Mouse (Mus musculus): ENCODE measurements around the gene Mllt3.

Gene Mllt3

DNA sequence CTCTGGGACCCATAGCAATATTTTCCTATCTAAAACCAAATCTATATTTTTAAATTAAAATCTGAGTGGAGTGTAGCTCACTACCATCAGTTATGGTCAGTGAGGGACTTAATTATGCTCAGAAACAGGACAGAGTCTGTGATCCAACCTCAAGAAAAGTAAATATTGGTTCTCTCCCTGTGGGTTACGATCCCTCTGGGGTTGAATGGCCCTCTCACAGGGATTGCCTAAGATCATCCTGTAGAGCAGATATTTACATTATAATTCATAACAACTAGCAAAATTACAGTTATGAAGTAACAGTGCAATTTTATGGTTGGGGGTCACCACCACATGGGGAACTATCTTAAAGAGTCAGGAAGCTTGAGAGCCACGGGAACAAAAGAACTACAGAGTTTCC, 152.9 kb downstream of the Mllt3 start:
- DNase-seq (ENCODE audit: low spot score): no peak

DNA sequence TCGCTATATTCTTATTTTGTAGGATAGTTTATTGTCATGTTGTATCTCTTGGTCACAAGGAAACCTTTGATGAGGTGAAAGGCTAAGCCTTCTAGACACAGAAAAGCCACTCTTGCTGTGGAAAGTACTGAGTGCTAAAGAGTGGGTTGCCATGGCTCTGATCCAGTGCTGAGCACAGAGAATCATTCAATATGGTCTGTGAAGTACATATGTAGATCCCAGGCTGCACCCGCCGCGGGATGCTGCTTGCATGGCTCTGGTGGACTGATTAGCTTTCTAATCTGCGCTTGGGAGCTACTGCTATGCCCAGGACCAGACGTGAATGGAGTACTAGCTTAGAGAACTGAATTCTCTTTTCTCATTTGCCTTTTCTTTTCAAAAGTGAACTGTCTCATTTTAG, 154.5 kb downstream of the Mllt3 start:
- no peak for DNase-seq (ENCODE audit: low spot score)

DNA sequence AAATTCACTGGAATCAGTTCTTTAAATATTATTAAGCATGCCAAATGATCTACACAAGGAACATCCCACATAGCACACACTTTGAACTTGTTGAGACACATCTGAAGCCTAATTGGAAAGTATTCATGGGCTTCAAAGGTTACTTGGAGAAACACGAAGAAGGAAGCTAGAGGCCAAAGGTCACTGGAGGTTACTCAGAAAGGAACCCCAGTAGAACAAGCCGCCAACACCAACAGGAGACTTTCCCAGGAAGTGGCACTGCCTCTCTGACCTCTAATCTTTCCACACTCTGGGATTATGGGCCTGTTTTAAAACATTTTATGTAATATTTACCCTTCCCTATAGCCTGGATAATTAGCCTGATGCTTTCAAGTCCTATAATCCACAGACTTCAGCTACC, 162.6 kb downstream of the Mllt3 start:
- DNase-seq (ENCODE audit: low spot score): no peak

DNA sequence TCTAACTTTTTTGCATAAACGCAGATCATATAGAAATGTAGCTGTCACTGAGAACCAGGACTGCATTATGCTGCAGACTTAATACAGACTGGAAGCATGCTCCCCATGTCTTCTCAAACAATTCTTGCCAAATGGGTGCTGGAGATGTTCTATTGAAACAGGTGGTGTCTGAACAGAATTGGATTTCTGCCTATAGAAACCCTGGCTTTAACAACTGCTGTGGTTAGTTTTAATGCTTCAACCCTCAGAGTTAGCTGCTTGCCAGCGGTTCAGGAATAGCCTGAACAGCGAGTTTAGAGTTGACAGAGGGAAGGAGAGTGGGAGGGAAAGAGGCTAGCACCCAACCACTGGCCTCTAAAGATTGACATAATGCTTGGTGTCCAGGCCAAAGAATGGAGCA, 166.6 kb downstream of the Mllt3 start:
- no peak for DNase-seq (ENCODE audit: low spot score)

DNA sequence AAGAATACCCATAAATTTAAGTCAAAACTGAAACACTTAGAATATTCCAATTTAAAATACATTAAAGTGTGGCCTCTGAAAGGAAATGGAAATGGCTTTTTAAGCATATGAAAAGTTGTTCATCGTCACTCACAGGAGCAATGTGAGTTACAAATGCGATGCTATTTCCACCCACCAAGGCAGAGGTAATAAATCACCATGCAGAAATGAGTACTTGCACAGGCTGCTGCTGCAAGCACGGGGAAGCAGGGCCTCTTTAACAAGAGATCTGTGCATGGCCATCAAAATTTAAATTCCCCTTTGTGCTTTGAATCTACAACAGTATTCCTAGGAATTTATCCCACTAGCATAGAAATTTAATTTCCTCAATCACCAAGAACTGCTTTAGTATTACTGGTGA, 167.3 kb downstream of the Mllt3 start:
- DNase-seq (ENCODE audit: low spot score): no peak

DNA sequence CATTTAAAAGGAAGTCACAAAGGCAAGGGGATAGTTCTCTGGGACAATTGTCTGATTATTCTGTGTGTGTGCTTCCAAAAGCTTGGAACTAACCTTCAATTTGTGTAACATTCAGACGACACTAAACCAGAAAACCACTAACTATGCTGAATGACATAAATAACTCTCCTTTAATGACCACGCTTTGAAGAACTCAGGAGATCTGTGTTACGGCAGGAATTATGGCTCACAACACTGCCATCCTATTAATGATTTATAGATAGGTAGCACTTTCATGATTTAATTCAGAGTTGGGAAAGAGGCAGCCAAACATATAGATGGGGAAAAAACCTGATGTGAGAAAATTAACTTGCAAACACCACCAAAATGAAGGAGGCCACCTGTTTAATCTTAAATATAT, 168.1 kb downstream of the Mllt3 start:
- DNase-seq (ENCODE audit: low spot score): no peak

DNA sequence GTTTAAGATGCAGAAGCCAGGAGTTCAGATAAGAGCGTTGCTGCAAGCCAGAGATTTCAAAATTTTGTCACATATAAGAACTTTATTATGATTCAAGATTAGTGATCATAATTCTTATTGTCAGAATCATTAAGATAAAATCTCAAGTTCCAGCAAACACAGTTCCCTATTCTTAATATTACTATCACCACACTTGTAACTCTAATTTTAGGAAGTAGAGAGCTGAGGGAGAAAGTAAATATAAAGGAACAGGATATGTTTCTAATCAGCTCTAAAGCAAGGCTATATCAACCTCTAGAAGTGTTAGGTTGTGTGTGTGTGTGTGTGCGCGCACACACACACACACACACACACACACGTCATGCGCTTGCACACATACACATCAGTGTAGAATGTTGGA, 170.0 kb downstream of the Mllt3 start:
- no peak for DNase-seq (ENCODE audit: low spot score)

DNA sequence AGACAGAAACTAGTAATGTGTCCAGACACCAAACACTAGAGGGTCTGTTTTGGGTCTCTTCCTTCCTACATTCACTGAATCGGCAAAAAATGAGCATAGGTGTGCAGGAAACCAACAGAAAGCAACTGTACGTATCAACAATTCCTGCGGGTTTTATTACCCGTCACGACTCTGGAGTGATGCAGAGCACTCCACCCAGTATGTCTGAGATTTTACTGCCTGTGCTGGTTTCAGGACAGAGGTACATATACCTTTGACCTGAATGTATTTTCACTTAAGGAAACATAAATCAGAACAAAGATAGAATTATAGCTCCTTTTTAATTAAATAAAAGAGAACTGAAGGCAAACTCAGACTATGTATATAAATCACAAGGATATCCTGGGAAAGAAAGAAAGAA, 172.4 kb downstream of the Mllt3 start:
- DNase-seq (ENCODE audit: low spot score): no peak

DNA sequence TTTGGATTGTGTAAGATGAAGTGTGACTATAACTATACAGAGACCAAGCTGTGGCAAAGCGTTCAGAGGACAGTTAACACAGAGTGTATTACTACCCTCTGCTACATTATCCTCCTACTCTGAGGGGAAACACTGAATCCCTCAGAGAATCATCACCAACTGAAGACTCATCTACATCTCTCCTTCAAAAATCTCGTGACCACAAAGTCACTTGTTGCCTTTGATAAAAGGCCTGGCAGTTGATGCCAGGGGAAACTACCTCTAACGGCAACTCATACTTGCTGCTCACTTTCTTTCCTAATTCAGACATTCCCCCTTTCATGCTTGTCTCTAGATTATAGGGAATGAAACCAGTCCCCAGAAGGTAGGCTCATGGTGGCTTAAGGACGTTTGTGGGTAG, 174.0 kb downstream of the Mllt3 start:
- DNase-seq (ENCODE audit: low spot score): no peak

DNA sequence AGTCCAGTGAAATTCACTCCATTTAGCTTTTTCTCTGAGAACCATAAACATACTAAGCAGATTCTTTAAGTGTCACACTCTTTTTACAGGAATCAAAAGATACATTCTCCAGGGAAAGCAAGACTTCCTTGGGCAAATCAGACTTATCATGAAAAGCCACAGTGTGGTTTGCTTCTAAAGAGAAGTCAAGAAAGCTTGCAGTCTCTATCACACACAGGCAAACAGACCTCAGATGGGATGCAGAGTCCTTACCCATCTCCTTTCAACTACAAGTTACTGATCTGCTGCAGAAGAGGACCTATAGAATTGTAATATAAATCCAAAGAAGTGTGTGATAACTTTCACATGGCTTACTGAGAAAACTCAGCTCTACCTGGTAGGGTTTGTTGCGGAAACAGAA, 175.2 kb downstream of the Mllt3 start:
- no peak for DNase-seq (ENCODE audit: low spot score)

DNA sequence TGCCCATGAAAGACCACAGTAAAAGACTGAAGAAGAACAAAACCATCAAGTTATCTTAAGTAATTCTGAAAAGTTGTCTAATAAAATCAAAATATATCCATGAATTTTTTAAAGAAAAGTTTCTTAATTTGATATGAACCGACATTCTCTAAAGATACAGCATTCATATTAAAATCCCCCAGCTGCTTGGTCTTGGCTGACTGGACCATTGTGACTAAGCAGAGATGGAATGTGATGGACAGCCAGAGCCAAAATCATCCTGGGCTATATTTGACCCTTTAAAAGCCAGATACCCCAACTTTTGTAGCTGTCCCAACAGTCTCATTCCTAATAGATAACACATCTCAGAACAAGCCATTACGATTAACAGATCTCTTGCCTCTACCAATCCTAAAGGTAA, 180.7 kb downstream of the Mllt3 start:
- no peak for DNase-seq (ENCODE audit: low spot score)

DNA sequence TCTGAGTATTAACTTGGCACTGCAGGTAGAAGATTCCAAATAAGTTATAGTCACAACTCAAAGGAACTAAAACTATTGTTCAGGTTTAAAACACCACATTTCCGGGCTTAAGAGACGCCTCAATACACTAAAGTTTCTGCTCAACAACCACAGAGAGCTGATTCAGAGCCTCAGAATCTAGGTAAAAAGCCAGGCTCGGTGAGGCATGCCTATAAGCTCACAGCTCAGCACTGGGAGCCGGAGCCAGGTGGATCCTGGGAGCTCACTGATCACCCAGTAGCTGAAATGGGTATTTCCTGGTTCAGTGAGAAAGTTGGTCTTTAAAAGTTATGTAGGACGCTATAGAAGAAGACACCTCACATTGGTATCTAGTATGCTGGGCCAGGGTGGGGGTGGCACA, 183.1 kb downstream of the Mllt3 start:
- DNase-seq (ENCODE audit: low spot score): no peak

DNA sequence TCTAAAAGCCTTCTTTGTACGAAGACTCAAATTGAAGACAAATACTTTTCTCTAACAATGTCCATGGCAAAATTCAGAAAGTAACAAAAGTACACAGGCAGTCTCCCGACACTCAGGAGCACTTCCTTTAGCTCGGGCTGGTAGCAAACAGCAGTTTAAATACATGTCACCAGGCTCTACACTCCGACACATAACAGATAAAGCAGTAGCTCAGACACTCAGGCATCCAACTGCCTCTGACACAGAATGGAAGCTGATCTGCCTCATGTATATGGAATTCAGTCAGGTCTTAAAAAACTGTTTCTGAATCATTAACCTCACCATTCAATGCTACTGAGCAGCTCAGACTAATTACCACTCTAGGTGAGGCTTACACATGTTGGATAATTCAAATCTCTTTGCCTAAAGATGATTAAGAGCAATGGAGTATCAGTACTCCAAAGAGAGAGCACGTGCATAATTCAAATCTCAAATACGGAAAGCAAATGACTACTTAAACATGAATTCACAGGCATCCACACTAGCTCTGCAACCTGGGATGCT, 188.4 kb downstream of the Mllt3 start:
- no peak for DNase-seq (ENCODE audit: low spot score)

DNA sequence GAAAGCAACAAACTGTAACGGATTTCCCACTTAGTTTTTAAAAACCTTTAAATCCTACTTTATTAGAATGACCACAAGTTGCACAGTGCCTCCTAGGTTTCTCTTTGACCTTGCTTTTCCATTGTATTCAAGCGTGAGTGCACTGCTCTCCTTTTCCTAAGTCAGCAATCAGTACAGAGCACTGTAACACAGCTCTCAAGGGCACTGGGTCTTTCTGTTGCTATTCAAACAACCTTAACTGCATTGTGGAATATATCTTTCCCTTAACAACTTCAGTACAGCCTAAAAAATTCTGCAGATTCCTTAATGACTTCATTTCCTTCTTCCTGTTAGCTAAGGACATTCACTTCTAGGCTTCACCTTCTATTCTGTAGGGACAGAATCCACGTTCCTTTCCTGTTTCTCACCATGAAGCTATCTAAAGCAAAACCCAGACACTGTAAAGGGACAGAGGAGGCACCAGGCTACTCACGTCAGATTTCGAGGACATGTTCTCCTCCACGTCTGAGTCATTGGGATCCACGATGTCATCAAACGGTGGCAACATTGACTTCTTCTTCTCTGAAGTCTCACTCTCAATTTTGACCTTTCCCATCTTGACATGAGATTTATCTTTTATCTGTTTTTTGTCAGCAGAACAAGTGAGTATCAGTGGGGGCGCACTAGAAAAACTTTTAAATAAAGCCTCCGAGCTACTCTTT, 192.8 kb downstream of the Mllt3 start:
- DNase-seq (ENCODE audit: low spot score): no peak

DNA sequence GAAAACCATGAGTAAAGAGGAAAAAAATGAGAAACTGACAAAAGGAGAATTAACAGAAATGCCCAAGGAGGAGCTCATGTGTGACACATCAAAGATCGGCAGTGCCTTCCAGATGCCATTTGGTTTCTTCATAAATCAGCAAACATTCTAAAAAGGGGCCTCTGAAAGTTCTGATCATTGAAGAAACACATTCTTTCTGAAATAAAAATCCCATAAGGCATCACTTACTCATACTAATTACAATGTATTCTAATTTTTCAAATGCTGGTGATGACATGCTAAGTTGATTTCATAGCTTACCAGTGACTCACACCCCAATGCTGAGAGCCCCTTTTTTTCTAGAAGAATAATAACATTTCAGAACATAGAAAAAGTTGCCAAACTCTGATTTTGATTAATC, 194.4 kb downstream of the Mllt3 start:
- DNase-seq (ENCODE audit: low spot score): no peak

DNA sequence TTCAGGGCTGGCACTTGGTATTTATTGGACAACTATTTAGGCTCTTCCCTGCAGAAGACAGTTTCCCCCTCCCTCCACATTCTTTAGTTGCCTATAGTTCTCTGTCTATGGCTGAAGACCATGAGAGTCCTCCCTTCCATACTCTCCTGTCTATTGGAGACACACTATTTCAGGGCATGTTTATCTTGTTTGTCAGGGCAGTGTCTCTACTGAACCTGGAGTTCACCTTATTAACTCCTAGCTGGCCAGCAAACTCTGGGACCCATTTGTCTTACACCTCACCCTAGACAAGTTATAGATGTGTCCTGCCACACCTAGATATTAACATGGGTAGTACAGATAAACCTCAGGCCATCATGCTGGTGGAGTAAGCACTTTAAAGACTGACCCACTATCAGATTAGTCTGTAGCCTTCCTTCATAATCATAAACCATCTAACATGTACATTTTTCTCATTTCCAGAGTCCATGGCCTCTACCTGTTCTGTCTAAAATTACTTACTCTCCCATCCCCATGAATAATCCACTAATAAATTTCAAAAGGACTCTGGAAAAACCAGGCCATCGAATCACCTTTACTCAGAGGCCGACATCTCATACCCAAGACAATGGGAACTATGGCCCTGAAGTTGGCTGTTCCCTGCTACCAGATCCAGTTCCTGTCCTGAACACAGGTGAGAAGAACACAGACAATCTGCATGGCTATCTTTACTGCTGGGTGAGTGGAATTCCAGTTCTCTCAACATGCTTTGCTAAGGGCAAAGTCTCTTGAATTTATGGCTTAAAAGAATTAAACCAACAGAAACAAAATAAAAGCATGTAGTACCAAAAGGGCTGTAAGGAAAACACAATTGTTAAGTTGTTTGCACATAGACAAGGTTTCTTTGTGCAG, 195.4 kb downstream of the Mllt3 start:
- DNase-seq (ENCODE audit: low spot score): no peak

DNA sequence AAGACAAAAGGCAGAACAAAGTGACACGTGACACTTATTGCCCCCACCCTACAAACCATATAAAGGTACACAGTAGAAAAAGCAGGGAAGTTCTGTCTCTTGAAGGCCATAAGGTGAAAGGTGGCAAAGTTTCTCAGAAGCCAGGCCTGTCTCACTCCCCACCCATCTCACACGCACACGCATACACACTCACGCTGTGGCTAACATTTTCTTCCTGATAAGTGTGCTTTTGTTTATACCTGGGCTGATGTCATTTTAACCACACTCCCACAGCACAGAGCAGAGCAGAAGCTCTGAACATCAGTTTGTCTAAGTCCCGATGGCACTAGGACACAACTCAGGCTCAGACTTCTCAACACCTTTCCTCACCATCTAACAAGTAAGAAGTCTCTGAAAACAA, 196.9 kb downstream of the Mllt3 start:
- DNase-seq (ENCODE audit: low spot score): no peak

DNA sequence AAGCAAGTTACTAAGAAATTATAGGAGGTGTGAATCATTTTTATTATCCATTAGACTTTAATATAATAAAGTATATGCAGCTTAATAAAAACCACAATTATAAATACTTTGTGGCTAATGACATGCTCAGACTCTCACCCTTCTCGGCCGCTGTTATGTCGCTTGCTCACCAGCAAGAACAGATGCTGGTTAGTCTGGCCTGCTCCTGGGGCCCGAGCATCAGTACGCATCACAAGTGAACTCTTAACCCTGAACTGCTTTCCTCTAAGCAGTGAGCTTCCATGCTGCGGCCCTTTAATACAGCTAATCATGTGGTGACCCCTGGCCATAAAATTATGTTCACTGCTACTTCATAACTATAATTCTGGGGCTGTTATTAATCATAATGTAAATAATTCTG, 198.0 kb downstream of the Mllt3 start:
- no peak for DNase-seq (ENCODE audit: low spot score)

DNA sequence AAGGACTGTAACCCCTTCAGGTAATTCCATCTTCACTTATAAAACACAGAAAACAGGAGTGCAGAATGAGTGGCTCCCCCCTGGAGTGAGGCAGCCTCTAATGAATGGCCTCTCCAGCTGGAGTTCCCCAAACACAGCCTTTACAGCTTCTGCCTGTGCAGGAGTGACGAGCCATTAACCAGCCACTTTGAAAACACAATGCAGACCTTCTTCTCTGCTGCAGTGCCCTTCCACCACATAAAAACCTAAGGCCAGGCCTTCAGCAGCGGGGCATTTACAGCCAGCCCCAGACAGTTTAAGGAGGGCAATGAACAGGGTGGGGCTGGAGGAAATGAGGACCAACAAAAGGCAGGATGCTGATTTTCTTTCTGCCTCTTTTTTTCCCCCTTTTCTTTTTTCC, 198.9 kb downstream of the Mllt3 start:
- no peak for DNase-seq (ENCODE audit: low spot score)

DNA sequence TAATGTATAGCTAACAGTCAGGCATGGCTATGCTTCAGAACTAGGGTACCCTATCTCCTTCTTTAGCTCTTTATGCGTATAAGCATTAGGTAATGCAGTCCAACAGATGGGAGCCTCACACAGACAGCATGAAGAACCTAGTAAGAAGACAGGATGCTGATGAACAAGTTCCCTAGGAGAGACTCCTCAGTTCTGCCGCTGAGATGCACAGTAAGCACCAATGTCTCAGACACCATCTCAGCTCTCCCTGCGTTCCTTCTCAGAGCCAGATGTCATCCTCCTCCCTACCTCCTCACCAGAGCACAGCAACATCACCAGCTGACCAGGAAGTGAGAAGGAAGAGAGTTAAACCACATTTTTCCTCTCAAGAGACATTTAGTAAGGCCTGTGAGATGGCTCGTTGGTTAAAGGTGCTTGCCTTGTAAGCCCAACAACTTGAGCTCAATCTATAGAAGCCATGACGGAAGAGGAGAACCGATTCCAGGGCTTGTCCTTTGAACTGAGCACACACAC, 202.3 kb downstream of the Mllt3 start:
- DNase-seq (ENCODE audit: low spot score): no peak

DNA sequence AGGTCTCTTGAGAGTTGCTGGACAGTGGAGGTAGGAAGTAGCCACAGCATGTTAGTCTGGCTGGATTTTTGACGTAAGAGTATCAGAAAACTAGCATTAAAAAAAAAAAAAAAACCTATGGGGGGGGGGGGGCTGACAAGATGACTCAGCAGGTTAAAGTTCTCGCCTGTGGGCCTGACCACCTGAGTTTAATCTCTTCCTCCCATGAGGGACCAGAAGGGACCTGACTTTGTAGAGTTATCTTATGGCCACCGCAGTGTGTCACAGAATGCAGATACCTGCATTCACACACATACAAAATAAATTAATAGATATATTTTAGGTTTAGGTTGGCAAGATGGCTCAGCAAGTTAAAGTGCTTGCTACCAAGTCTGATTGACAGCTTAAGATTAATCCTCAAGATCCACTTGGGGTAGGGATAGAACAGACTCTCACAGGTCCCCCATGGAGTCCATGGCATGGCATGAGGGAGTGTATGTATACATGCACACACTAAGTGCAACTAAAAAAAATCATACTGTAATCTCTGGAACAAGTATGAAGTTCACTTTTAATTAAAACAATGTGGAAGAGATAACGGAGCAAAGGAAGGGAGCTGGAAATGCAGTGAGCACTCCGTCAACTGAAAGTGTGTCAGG, 203.6 kb downstream of the Mllt3 start:
- no peak for DNase-seq (ENCODE audit: low spot score)

DNA sequence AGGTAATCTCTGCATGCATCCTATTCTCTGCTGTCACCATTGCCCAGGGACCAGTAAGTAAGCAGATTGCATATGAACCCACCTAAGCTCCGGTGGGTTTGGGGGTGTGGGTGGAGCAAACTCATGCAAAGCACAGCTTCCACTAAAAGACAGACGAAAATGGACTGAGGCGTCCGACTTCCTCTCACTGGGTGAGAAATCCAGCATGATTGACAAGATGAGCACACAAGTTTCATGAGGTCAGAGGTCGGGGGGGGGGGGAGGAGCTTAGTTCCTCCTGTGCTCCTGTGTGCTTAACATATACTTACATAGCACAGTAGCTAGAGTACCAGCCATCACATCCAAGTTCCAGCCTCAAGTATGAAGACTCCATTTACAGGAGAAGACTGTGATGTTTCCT, 206.8 kb downstream of the Mllt3 start:
- no peak for DNase-seq (ENCODE audit: low spot score)

DNA sequence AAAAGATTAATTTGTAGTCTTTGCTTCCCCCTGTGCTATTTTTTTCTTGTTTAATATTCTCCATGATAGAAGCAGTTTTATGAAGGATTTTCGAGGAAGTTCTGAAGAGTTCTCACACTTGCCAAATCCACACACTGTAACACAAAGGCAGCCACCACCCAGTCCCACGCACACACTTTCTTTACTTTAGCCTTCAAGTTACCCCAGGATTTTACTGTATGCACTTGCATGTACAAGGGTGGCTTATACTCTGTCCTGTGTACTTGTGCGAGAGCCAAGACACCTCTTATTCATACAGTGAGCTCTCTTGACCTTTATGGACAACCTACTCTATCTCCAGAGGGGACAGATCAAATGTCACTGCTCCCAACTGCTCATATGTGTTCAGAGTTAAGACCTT, 209.5 kb downstream of the Mllt3 start:
- DNase-seq (ENCODE audit: low spot score): no peak
